Mouse (Mus musculus): Measurements from ENCODE around the gene Timm44. TPM values are rescaled to one million over a fixed set of nuclear protein-coding genes. Genes with fewer than 3 reads are reported as not detected.
"Not testable (repeated sequence)": the region's sequence is repeated elsewhere in the genome, so short reads cannot be mapped to it uniquely, and the experiment has no call there.

Timm44 gene
- total and polyA plus RNA-seq, 2 experiments from 2014 or later, result 78.8 to 95.0 TPM

DNA sequence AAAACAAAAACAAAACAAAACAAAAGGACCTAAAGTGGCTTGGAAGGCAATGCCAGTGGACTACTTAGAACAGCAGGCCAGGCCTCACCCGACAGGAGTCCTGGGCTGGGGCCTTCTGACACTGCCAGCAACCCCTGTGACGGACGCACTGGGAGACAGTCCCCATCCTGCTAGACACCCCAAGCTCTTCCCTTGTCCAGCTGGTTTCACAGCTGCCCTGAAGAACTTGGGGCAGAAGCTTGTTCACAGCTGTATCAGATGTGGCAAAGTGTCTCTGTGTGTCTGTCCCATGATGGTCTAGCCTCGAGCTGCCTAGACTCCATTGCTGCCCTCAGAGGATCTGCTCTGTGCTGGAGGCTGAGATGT lies 15.9 kb downstream of the Timm44 start:
- H3K27me3 ChIP-seq (ENCODE audit: control insufficient read depth, insufficient read depth, low read length), result no peaks in the 10 kb centered on the region
- H3K27ac ChIP-seq (ENCODE audit: low read depth), result no peak overlapping the region
- H3K9me3 ChIP-seq (replicated peaks; ENCODE audit: control insufficient read depth, low read length), result no peaks in the 10 kb centered on the region
- ATAC-seq (ENCODE audit: insufficient read depth, low read depth) (no peak), DNase-seq (ENCODE audit: low spot score) (no peak)
- no peak overlapping the region for H3K4me2 ChIP-seq (ENCODE audit: low read depth, low read length)
- H3K4me1 ChIP-seq (ENCODE audit: control insufficient read depth, insufficient read depth), result peaks cover 5% of the 10 kb centered on the region
- WGBS, result 78% methylated on average over 4 of the region's 4 CpGs
- peaks cover 67% of the 10 kb centered on the region for H3K36me3 ChIP-seq (replicated peaks; ENCODE audit: control insufficient read depth, insufficient read depth, low read length)
- TF ChIP-seq EP300 (IDR thresholded peaks at IDR 0.05; ENCODE audit: low read depth) (no peak), CTCF (IDR thresholded peaks at IDR 0.05; ENCODE audit: low read depth) (no peak)
- H3K9ac ChIP-seq (replicated peaks; ENCODE audit: low read depth, low read length), result no peak overlapping the region
- no peak overlapping the region for H3K4me3 ChIP-seq (ENCODE audit: low read depth, low read length)

DNA sequence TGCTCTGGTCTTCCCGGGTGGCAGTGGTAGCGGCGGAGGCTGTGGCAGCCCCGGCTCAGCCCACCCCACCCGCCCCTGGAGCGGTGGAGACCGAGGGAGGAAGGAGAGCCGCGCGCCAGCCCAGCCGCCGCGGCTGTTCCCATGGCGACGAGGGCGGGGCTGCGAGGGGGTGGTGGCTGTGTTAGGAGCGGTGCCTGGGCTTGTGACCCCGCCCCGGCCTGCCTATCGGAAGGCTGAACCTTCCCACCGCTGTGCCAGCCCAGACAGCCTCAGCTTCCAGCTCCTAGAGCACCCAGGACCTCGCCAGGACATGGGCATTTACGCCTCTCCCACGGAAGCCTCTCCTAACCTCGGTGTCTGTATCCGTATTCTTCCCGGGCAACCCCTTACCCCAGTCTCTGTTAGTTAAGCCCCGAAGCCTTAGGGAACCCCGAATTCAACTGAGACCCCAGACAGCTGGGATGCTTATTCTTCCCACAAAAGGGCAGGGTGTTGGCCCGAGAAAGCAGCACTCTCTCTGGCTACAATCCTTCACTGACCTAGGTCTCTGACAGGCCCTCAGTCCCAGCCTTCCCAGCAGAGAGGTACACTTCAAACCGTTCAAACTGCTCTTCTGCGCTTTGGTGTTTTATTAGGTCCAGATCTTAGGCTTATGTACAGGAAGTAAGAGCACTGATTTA lies 16.4 kb downstream of the Timm44 start, which contains the start of gene Ctxn1:
Ctxn1 (minus strand) TSS at position 150 of the 680 bp plus-strand sequence.
- WGBS, result 5% methylated on average over 32 of the region's 33 CpGs
- H3K36me3 ChIP-seq (replicated peaks; ENCODE audit: control insufficient read depth, insufficient read depth, low read length), result peaks cover 67% of the 10 kb centered on the region
- H3K4me1 ChIP-seq (ENCODE audit: control insufficient read depth, insufficient read depth), result peaks cover 5% of the 10 kb centered on the region
- DNase-seq (ENCODE audit: low spot score), result peak; percentile 84
- no peaks in the 10 kb centered on the region for H3K27me3 ChIP-seq (ENCODE audit: control insufficient read depth, insufficient read depth, low read length)
- H3K4me2 ChIP-seq (ENCODE audit: low read depth, low read length), result peak within 1 kb of the TSS; percentile 97
- peak; percentile 93 for ATAC-seq (ENCODE audit: insufficient read depth, low read depth)
- H3K9me3 ChIP-seq (replicated peaks; ENCODE audit: control insufficient read depth, low read length), result no peaks in the 10 kb centered on the region
- H3K4me3 ChIP-seq (ENCODE audit: low read depth, low read length), result peak within 1 kb of the TSS; percentile 66
- H3K27ac ChIP-seq (ENCODE audit: low read depth), result no peak within 1 kb of the TSS
- TF ChIP-seq CTCF (IDR thresholded peaks at IDR 0.05; ENCODE audit: low read depth) (no peak), EP300 (IDR thresholded peaks at IDR 0.05; ENCODE audit: low read depth) (no peak)
- H3K9ac ChIP-seq (replicated peaks; ENCODE audit: low read depth, low read length), result peak within 1 kb of the TSS; percentile 62

DNA sequence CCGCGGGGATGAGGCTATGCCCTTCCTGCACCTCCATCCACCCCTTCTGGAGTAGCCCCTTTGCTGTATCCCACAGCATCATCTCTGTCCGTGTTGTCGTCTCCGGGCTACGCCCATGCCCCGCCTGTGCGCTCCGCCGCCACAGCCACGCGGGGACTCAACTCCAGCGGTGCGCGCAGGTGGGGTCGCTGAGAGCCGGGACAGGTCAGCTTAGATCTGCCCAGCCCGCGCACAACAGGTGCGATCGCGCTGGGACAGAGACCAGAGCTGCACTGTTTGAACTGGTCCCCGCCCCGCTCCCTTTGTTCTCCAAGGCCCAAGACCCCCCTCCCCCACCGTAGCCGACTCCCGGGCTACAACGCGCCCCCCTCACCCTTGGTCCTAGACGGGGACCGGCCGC lies 17.0 kb downstream of the Timm44 start:
- DNase-seq (ENCODE audit: low spot score) (no peak), ATAC-seq (ENCODE audit: insufficient read depth, low read depth) (peak; percentile 52)
- H3K9ac ChIP-seq (replicated peaks; ENCODE audit: low read depth, low read length), result peak overlapping the region; percentile 62
- 1% methylated on average over 32 of the region's 32 CpGs for WGBS
- H3K4me1 ChIP-seq (ENCODE audit: control insufficient read depth, insufficient read depth), result peaks cover 11% of the 10 kb centered on the region
- H3K4me2 ChIP-seq (ENCODE audit: low read depth, low read length), result peak overlapping the region; percentile 97
- H3K27ac ChIP-seq (ENCODE audit: low read depth), result no peak overlapping the region
- no peaks in the 10 kb centered on the region for H3K9me3 ChIP-seq (replicated peaks; ENCODE audit: control insufficient read depth, low read length)
- H3K4me3 ChIP-seq (ENCODE audit: low read depth, low read length), result peak overlapping the region; percentile 66
- H3K36me3 ChIP-seq (replicated peaks; ENCODE audit: control insufficient read depth, insufficient read depth, low read length), result peaks cover 61% of the 10 kb centered on the region
- no peak for TF ChIP-seq CTCF (IDR thresholded peaks at IDR 0.05; ENCODE audit: low read depth)
- TF ChIP-seq EP300 (IDR thresholded peaks at IDR 0.05; ENCODE audit: low read depth), result no peak
- H3K27me3 ChIP-seq (ENCODE audit: control insufficient read depth, insufficient read depth, low read length), result no peaks in the 10 kb centered on the region

DNA sequence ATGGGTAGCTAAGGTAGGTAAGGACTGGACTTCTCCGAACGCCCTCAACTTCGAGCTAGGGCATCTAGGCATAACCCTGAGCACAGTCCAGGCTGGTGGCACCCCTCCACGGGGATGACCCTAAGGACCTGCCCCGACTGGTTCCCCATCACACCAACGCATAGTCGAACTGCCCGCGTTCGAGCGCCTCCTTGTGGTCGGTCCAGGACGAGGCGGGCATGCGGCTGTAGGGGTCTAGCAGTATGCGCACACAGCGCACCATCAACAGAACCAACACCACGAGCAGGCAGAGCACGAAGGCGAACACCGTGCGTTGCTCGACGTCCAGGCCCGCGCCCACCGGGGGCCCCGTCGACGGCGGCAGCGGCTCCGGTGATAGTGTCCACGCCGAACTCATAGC lies 17.5 kb downstream of the Timm44 start:
- peak; percentile 49 for DNase-seq (ENCODE audit: low spot score)
- H3K4me2 ChIP-seq (ENCODE audit: low read depth, low read length), result peak overlapping the region; percentile 97
- no peak overlapping the region for H3K27ac ChIP-seq (ENCODE audit: low read depth)
- ATAC-seq (ENCODE audit: insufficient read depth, low read depth), result peak; percentile 45
- no peaks in the 10 kb centered on the region for H3K27me3 ChIP-seq (ENCODE audit: control insufficient read depth, insufficient read depth, low read length)
- 4% methylated on average over 35 of the region's 35 CpGs for WGBS
- peak overlapping the region; percentile 66 for H3K4me3 ChIP-seq (ENCODE audit: low read depth, low read length)
- no peaks in the 10 kb centered on the region for H3K9me3 ChIP-seq (replicated peaks; ENCODE audit: control insufficient read depth, low read length)
- peaks cover 14% of the 10 kb centered on the region for H3K4me1 ChIP-seq (ENCODE audit: control insufficient read depth, insufficient read depth)
- no peak for TF ChIP-seq EP300 (IDR thresholded peaks at IDR 0.05; ENCODE audit: low read depth)
- TF ChIP-seq CTCF (IDR thresholded peaks at IDR 0.05; ENCODE audit: low read depth), result peak; percentile 77
- H3K9ac ChIP-seq (replicated peaks; ENCODE audit: low read depth, low read length), result peak overlapping the region; percentile 62
- peaks cover 57% of the 10 kb centered on the region for H3K36me3 ChIP-seq (replicated peaks; ENCODE audit: control insufficient read depth, insufficient read depth, low read length)

DNA sequence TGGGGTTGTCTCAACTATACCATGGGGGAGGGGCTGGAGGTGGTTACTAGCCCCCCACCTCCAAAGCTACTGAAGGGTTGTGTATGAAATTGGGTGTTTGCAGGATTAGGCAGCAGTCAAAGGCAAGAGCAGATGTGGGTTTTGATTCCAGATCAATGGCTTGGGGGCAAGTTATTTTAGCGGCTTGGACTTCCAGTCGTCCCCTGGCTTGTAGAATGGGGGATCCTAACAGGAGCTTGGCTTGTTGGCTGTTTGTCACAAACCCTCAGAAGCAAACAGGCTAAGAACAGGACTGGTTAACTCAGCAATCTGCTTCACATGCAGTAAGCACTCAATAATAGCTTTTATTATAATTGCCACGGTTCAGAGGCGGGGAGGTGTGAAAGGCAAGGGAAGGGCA lies 18.4 kb downstream of the Timm44 start:
- Histone ChIP-seq H3K4me1 (ENCODE audit: control insufficient read depth, insufficient read depth) (peaks cover 17% of the 10 kb centered on the region), H3K4me2 (ENCODE audit: low read depth, low read length) (no peak overlapping the region), H3K9me3 (replicated peaks; ENCODE audit: control insufficient read depth, low read length) (no peaks in the 10 kb centered on the region), H3K27me3 (ENCODE audit: control insufficient read depth, insufficient read depth, low read length) (no peaks in the 10 kb centered on the region), H3K4me3 (ENCODE audit: low read depth, low read length) (no peak overlapping the region), H3K36me3 (replicated peaks; ENCODE audit: control insufficient read depth, insufficient read depth, low read length) (peaks cover 48% of the 10 kb centered on the region), H3K27ac (ENCODE audit: low read depth) (no peak overlapping the region), H3K9ac (replicated peaks; ENCODE audit: low read depth, low read length) (no peak overlapping the region)
- ATAC-seq (ENCODE audit: insufficient read depth, low read depth) (no peak), DNase-seq (ENCODE audit: low spot score) (no peak)
- WGBS, result 84% methylated on average over 4 of the region's 4 CpGs
- TF ChIP-seq CTCF (IDR thresholded peaks at IDR 0.05; ENCODE audit: low read depth) (no peak), EP300 (IDR thresholded peaks at IDR 0.05; ENCODE audit: low read depth) (no peak)

DNA sequence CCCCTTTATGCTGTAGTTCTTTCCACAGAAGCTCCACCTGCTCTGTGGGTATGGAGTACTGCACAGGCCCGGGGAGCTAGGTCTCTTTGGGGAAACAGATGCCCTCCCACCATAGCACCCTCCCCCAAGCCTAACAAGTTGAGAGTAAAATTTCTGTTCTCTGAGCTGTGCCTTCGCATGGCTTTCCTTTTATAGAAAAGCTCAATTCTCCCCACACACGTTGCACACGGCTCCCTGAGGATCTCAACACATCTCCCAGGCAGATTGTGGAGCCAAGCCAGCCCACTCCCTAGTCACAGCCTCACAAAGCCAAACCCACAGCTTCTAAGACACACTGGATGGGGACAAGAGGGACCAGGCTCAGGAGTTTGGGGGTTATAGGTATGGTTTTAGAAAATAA lies 18.8 kb downstream of the Timm44 start:
- Histone ChIP-seq H3K4me2 (ENCODE audit: low read depth, low read length) (no peak overlapping the region), H3K36me3 (replicated peaks; ENCODE audit: control insufficient read depth, insufficient read depth, low read length) (peaks cover 43% of the 10 kb centered on the region), H3K9me3 (replicated peaks; ENCODE audit: control insufficient read depth, low read length) (no peaks in the 10 kb centered on the region), H3K4me3 (ENCODE audit: low read depth, low read length) (no peak overlapping the region), H3K27ac (ENCODE audit: low read depth) (no peak overlapping the region), H3K9ac (replicated peaks; ENCODE audit: low read depth, low read length) (no peak overlapping the region), H3K27me3 (ENCODE audit: control insufficient read depth, insufficient read depth, low read length) (no peaks in the 10 kb centered on the region), H3K4me1 (ENCODE audit: control insufficient read depth, insufficient read depth) (peaks cover 18% of the 10 kb centered on the region)
- no peak for ATAC-seq (ENCODE audit: insufficient read depth, low read depth)
- no peak for DNase-seq (ENCODE audit: low spot score)
- 35% methylated on average over 4 of the region's 4 CpGs for WGBS
- no peak for TF ChIP-seq CTCF (IDR thresholded peaks at IDR 0.05; ENCODE audit: low read depth)
- TF ChIP-seq EP300 (IDR thresholded peaks at IDR 0.05; ENCODE audit: low read depth), result no peak

DNA sequence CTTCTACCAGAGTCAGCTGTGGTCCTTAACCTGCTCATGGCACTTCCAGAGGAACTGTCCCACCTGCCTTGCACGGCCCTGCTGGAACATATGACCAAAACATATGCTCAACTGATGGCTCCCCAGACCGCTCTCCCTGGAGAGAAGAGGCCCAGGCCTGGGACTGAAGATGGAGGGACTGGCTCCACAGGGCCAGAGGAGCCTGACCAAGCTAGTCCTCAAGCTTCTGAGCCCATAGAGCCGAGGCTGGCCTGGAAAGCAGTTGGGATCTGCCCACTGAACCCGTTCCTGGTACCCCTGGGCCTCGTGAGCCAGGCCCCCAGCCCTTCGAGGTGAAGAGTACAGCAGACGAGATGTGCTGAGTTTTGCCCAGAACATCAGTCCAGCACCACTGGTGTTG lies 20.2 kb downstream of the Timm44 start:
- WGBS, result 83% methylated on average over 7 of the region's 7 CpGs
- H3K27me3 ChIP-seq (ENCODE audit: control insufficient read depth, insufficient read depth, low read length); H3K27ac ChIP-seq (ENCODE audit: low read depth): not testable (repeated sequence)

More for the DNA sequence above, 20.2 kb downstream of the Timm44 start:
- Histone ChIP-seq H3K4me1 (ENCODE audit: control insufficient read depth, insufficient read depth) (peaks cover 18% of the 10 kb centered on the region), H3K36me3 (replicated peaks; ENCODE audit: control insufficient read depth, insufficient read depth, low read length) (peaks cover 29% of the 10 kb centered on the region)
- H3K9ac ChIP-seq (replicated peaks; ENCODE audit: low read depth, low read length); H3K4me2 ChIP-seq (ENCODE audit: low read depth, low read length); ATAC-seq (ENCODE audit: insufficient read depth, low read depth); H3K9me3 ChIP-seq (replicated peaks; ENCODE audit: control insufficient read depth, low read length); DNase-seq (ENCODE audit: low spot score); H3K4me3 ChIP-seq (ENCODE audit: low read depth, low read length): not testable (repeated sequence)
